Mouse (Mus musculus): ENCODE results near the gene Orc1. TPM values are rescaled to one million over a fixed set of nuclear protein-coding genes. Genes with fewer than 3 reads are reported as not detected.

Orc1 gene
- under 1 TPM in 1 of 2 experiments, not detected in 1; 0.25 TPM for total RNA-seq (2021)
- long read RNA-seq, experiment 1, result 0 reads
- long read RNA-seq, experiment 2, partial matches to known transcripts, result 0 of 1 reads
- long read RNA-seq, experiment 2, other reads (novel, unspliced or antisense), result 0 of 1 reads

DNA sequence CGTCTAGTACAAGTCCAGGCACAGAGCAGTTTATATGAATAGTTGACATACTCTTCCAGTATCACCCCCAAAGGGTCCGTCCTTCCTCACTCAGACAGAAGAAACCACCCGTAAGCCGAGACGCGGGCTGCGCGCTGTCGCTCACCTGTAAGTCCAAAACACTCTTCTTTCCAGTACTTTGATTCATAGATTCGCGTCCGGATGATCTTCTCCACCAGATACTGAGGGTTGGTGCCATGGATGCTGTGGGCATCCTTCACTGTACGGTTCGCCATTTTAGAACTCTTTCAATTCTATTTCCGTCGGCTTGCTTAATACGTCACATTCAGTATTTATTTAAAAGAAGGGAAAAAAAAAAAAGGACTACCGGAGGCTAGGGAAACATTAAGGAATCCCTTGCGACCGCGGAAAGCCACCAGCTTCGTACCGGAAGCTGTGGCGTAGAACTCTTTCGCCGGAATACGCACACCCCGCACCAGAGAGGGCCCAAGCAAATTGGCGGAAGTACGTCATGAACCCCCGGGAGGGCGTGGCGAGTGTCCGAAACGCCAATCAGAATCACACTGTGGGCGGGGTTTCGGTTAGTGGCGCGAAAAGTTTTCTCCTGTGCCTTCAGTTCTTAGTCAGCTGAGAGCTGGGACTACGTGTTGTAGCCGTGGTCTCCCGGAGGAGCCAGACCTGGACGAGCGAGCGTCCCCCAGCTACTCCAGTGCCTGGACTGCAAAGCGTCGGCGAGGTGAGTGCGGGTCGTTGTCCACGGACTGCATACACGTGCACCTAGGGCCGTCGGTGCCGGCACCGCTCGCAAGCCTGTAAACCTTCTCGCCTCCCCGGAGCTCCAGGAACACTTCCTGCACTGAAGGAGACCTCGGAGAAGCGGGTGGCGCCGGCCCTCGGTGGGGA lies at the start of gene Orc1, which contains the start of gene Prpf38a:
Orc1 (plus strand) TSS at position 584 of the 903 bp plus-strand sequence.
Prpf38a (minus strand) TSS at position 497 of the 903 bp plus-strand sequence.
- peak; percentile 97 to 98 for DNase-seq (ENCODE audit: low spot score in 2 of 2)
- intact Hi-C loops (cut with DNase I), result loop anchor here (10.0 kb wide), 1 partner anchor 244 kb away; no protein-coding TSS in a partner anchor

DNA sequence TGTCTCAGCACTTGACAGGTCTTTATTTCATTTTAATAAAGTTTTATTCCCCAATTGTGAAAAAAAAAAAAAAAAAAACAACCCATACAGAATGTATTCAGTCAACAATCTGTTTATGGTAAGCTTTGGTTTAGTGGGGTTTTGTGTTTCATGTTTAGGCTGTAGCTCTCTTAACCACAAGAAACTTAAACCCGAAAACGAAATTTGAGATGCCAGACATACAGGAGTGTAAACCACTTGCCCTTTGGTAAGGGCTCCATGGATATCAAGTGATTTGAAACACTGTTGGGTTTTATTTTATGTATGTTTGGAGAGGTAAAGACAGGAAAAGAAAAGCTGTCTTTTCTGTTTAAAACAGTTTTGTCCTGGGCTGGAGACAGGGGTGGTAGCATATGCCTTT lies 39.5 kb upstream of the Orc1 start:
- intact Hi-C loops (cut with DNase I), result loop anchor here (5.0 kb wide), 1 partner anchor 32 kb away; no protein-coding TSS in a partner anchor
- no peak for DNase-seq (ENCODE audit: low spot score in 2 of 2)

DNA sequence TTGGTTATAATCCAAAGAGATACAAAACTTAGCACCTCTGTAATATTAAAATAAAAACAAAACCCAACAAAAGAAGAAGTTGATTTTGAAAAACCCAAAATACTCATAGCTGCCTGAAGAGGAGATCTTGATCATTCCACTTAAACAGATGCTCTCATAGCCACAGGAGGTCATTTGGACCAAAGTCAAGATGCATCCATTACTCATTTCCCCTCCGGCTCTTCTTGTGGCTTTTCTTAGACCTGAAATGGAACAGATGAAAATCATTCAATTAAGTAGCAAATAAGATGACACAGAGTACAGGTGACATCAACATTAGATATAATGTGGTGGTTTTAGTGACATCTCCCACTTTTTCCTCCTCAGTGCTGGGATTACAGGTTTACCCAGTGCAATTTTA lies 14.2 kb upstream of the Orc1 start:
- intact Hi-C loops (cut with DNase I), result no loop called here
- no peak for DNase-seq (ENCODE audit: low spot score in 2 of 2)

DNA sequence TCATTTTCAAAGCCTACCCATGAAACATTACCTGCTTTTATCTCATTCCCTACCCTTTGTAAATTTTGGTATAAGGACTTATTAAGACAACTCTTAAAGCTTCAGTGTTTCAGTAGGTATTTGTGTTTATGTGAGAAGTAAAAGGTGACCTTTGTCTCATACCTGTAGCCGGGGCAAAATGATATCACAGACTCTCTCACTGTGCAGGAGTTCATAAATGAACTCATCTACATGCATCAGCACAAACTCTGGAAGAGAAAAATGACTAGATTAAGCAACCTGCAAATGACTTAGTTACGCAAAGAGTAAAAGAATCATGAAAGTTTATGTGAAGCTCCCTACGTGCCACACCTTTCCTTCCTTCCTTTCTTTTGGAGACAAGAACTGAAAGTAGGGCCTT lies 6.6 kb upstream of the Orc1 start:
- intact Hi-C loops (cut with DNase I), result loop anchor here (10.0 kb wide), 1 partner anchor 238 kb away; no protein-coding TSS in a partner anchor
- no peak for DNase-seq (ENCODE audit: low spot score in 2 of 2)

DNA sequence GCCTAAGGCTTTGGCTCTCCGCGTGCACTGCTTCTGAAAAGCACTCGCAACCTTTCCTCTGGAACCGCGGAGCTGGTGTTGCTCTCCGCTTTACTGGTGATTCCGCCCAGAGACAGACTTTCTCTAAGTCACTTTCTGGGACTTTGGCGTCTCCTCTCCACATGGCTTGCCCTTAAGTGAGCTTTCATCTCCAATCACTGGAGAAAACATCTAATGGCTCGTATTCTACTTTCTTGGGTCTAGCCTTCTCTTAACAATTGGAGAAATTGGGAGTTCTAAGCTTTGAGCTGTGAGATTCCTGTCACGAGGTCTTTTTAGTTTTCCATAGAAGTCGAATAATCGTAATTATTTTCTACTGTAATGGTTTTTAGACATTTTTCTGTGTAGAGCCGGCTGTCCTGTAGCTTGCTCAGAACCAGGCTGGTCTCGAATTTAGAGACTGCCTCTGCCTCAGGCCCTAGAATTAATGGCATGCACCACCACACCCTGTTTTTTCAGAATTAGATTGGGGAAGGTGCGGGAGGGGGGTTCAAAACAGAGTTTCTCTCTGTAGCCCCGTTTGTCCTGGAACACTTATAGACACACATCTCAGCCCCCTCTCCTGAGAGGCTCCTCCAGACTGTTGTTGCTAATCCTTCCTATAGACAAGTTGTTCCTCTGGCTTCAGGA lies 654 bp downstream of the Orc1 start:
- intact Hi-C loops (cut with DNase I), result loop anchor here (10.0 kb wide), 1 partner anchor 245 kb away; no protein-coding TSS in a partner anchor
- DNase-seq (ENCODE audit: low spot score in 2 of 2), result no peak

DNA sequence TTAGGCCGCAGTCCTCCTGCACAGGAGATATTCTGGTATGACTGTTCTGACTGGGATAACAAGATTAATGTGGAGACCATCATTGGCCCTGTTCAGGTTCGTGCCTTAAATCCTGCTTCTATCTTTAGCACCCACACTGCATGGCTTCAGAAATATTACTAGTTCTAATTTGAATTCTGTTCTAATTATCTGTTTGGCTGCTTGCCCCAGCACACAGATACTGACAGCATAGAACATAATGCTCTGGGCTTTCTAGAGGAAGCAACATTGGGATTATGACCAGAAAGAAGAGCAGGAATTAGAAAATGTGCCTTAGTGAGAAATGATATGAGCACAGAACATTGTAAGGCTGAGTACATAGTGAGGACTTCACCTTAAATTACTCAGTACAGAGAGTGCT lies 14.2 kb downstream of the Orc1 start:
- peak; percentile 14 to 17 for DNase-seq (ENCODE audit: low spot score in 2 of 2)
- intact Hi-C loops (cut with DNase I), result no loop called here

DNA sequence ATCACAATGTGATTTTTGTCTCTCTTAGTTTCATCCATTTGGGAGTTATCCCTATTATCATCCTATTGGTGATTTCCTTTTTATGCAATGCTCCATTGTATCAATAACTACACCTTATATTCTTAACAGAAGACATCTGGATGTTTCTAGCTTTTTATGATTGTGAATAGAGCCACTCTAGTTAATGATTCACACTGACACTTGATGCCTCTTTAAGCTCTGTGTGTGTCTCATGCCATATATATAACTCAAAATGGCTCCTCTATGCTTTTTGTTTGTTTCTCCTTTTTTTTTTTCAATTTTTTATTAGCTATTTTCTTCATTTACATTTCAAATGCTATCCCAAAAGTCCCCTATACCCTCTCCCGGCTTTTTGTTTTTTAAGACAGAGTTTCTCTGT lies 16.6 kb downstream of the Orc1 start:
- DNase-seq (ENCODE audit: low spot score in 2 of 2), result no peak
- intact Hi-C loops (cut with DNase I), result no loop called here

DNA sequence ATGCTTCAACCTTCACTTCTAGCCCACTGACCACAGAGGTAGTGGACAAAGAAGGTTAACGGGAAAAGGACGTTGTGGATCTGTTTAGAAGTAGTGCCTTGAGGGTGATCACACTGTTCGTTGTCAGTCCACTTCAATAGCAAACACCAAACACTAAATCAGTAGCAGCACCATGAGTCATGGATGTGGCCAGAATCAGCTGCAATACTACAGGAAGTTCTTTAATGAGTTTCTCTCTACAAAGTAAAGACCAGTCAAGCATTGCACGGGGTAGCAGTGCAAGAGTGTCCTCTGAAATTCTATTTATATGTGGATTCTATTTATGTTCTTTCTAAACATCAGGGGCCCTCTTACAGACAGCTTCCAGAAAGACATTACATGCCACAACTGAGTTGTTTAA lies 19.1 kb downstream of the Orc1 start:
- no peak for DNase-seq (ENCODE audit: low spot score in 2 of 2)
- intact Hi-C loops (cut with DNase I), result no loop called here

DNA sequence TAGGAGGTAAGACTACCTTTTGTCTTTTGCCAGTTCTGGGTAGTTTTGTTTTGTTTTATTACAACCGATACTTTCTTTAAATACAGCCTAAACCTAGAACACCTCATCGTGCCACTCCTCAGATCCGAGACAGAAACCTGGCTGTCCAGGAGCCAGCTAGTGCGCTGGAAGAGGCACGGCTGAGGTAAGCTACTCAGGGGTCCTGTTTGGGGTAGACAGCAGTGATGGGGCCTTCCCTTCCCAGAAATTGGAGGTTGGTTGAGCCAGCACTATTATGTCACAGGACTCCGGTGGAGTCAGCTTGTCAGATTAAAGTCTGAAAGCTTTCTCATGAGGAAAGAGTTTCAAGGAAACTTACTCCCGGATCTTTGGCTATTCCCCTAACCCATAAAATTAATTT lies 22.6 kb downstream of the Orc1 start:
- no peak for DNase-seq (ENCODE audit: low spot score in 2 of 2)
- intact Hi-C loops (cut with DNase I), result no loop called here

DNA sequence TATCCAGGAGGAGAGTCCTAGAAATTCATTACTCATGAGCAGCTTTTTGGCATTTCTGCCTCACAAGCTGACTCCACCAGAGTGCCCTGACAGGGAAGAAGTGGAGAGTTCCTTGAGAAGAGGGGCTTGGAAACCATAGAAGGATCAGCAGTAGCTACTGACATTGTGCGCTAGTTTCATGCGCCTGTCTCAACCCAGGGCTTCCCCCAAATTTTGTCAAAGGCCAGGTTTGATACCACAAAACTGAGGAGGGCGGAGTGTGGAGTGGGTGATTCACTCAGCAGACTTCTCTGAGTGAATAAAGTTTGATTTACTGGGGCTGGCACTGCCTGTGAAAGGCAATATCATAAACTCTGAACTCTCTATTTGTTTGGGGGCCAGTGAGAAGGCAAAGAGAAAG lies 29.4 kb downstream of the Orc1 start:
- no peak for DNase-seq (ENCODE audit: low spot score in 2 of 2)
- intact Hi-C loops (cut with DNase I), result no loop called here

DNA sequence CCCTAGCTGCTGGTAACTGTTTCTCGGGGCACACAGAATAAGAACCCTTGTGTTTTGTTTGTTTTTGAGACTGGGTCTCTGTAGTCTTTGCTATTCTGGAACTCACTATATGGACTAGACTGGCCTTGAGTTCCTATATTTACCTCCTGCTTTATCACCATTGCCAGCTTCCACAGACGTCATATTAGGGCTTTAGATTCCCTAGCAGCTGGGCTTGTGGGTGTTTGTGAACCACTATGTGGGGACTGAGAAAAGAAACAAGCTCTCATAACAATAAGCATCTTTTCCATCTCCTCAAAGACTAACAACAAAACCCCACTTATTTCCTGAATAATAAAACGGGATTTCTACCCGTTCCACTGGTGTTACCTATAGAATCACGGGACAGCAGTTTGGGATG lies 31.7 kb downstream of the Orc1 start:
- DNase-seq (ENCODE audit: low spot score in 2 of 2), result no peak
- intact Hi-C loops (cut with DNase I), result no loop called here

DNA sequence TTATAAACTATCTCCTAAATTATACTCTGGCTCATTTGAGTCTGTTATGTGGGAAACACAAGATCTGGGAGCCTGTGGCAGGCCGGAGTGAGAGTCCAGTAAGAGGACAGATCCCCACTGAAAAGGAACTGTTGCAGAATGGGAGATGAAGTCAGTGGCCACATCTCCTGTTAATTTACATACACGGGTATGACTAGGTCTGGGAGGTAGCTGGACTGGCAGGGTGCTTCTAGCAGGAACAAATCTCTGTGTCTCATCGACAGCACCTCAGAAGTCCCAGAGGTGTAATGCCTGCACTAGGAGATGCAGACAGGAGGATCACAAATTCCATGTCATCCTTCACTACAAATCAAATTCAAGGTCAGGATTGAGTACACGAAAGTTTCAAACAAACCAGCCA lies 39.4 kb downstream of the Orc1 start:
- intact Hi-C loops (cut with DNase I), result no loop called here
- no peak for DNase-seq (ENCODE audit: low spot score in 2 of 2)

DNA sequence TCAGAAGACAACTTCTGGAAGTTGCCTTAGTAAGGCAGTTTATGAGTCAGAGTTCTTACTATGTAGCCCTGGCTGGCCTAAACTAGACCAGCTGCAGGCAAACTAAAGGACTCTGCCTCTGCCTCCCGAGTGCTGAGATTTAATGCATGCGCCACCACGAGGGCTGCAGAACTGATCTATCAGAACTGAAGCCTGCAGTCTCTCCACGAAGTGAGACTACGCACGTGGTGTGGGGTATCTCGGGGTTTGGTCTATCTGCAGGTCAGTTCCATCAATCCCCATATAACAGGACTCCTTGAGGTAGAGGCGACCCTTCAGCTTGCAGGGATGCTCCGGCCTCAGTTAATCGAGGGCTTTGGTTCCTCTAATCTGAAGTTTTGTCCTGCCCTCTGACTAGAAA lies 39.9 kb downstream of the Orc1 start:
- peak in 1 of 2 experiments; percentile 37 for DNase-seq (ENCODE audit: low spot score in 2 of 2)
- intact Hi-C loops (cut with DNase I), result no loop called here

DNA sequence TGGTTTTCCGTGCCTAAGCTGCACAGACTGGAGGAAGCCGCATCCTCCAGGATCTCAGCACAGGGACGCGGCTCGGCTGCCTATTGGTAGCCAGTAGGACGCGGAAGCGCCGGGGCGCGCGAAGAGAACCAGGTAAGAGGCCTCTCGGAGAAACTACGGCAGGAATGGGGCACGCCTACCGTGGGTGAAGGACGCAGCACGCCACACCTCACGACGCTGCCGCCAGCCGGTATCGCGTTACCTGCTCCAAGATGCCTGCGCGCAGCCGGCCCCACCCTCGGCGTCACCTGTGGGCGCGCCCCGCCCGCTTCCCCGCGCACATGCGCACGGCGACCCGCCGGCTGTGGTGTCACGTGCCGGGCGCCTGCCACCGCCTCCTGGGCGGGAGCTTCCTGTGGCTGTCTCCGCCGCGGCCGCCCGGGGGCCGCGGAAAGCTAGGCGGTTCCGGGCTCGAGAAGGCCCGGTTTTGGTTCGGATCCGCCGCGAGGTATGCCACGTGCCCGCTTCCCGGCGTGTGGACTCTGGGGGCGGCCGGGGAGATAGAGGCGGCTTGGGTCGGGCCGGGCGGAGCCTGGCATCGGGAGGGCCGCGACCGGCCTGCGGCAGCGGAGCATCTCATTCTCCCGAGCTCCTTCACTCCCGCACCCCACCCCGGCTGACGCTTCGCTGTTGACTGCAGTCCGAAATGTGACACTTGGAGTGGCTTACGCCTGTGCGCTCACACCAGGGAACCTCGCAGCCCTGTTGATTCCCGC lies 40.5 kb downstream of the Orc1 start, which contains the start of gene Cc2d1b:
Cc2d1b (plus strand) TSS at position 354 of the 755 bp plus-strand sequence.
- intact Hi-C loops (cut with DNase I), result no loop called here
- peak; percentile 92 to 93 for DNase-seq (ENCODE audit: low spot score in 2 of 2)

DNA sequence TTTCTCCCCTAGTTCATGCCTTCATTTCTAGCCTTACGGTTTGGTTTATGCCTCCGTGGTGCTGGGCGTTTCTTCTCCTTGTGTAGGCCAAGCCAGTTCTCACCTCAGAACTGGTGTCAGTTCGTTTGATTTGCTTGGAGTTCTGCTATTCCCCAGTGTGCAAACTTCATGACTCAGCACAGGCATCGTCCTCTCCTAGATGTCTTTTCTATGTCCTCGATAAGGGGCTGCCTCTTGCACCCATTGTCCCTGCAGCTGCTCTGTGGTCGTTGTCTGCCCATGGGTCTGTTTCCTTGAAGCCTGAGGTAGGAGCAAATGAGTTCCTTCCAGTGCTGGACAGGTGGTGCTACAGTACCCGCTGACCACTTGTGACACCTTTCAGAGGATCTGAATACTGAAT lies 41.3 kb downstream of the Orc1 start:
- DNase-seq (ENCODE audit: low spot score in 2 of 2), result no peak
- intact Hi-C loops (cut with DNase I), result no loop called here

DNA sequence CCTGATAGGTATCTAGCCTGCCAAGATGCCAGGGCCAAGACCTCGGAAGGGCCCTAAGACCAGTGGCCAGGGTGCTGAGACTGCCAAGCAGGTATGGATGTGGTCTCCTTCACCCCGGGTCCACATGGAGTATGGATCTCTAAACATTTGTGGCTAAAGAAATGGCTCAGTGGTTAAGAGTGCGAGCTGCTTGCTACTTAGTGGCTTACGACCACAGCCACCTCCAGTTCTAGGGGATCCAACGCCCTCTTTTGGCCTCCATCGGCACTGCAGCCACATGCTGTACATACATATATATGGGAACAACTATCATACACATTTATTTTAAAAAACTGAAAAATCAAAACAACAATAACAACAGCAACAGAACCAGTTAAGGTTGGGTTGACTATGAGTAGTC lies 42.3 kb downstream of the Orc1 start:
- intact Hi-C loops (cut with DNase I), result no loop called here
- DNase-seq (ENCODE audit: low spot score in 2 of 2), result no peak

DNA sequence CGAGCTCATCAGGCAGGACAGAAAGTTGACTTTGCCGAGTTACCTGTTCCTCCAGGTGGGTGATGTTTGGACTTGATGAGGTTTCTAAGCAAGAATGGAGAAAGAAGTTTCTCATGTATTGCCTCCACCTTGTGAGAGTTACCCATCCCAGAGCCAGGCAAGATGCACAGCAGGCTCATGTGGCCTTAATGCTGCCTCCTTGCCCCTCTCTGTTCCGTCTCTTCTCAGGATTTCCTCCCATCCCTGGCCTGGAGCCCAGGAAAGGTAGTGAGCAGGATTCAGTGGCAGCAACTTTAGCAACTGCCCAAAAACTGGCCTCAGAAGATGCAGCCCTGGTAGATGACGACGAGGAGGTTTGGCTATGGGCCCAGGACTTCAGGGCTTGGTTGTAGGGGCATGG lies 47.8 kb downstream of the Orc1 start:
- intact Hi-C loops (cut with DNase I), result no loop called here
- DNase-seq (ENCODE audit: low spot score in 2 of 2), result no peak

DNA sequence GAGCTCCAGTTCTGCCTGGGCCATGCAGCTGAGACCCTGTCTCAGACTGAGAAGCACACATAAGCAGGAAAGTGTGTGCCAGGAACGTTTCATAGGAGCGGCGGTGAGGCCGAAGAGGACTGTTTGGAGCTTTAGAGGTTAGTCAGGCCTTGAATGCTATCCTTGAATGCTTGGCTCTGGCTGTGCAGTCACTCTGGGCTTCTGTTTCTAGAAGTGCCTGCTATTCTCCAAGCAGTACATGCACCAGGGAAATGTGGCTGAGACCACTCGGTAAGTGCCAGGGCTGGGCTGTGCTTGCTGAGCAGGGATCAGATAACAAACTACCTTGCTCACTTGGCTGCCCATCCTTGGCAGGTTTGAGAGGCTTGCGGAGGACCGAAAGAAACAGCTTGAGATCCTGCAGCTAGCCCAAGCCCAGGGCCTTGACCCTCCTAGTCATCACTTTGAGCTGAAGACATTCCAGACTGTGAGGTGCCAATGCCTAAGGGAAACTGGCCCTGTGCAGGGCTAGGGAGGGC lies 50.2 kb downstream of the Orc1 start:
- DNase-seq (ENCODE audit: low spot score in 2 of 2), result no peak
- intact Hi-C loops (cut with DNase I), result no loop called here

DNA sequence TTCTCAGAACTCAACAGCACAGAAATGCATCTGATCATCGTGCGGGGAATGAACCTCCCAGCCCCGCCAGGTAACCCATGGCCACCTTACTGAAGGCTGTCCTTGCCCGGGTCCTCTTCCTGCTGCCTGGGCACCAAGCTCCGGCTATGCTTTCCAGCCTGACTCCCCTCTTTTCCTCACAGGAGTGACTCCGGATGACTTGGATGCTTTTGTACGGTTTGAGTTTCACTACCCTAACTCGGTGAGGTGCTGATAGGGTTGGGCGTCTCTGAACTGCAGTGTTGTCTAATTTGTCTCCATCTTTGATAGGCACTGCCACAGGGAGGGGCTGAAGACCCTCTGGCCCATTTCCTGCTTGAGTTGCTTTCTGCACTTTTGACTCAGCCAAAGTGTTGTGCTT lies 50.9 kb downstream of the Orc1 start:
- intact Hi-C loops (cut with DNase I), result no loop called here
- DNase-seq (ENCODE audit: low spot score in 2 of 2), result no peak

Measured in left cerebral cortex, postnatal 14 days (tissue).